Mouse (Mus musculus): ENCODE measurements around the gene Kdm1b. TPM values are rescaled to one million over a fixed set of nuclear protein-coding genes. Genes with fewer than 3 reads are reported as not detected.

The Kdm1b gene
- polyA plus RNA-seq, 1 experiment = 7.6 TPM

- TF ChIP-seq CTCF (IDR thresholded peaks at IDR 0.05; ENCODE audit: borderline replicate concordance, insufficient read depth, low read depth, low read length) (no peak), POLR2A (IDR thresholded peaks at IDR 0.05; ENCODE audit: borderline replicate concordance, insufficient read depth, low read length) (no peak)
- Histone ChIP-seq H3K4me1 (ENCODE audit: control insufficient read depth, insufficient read depth, low read length) (no peaks in the 10 kb centered on the region), H3K27ac (ENCODE audit: insufficient read depth, low read length) (no peak overlapping the region), H3K4me3 (replicated peaks; ENCODE audit: insufficient read depth, low read depth, low read length) (no peak overlapping the region), H3K27me3 (ENCODE audit: control insufficient read depth, insufficient read depth, low read length) (no peaks in the 10 kb centered on the region)
- DNase-seq = no peak
- 61% methylated on average over 4 of the region's 4 CpGs for WGBS
These were observed 85.8 kb downstream of the Kdm1b start for GRCm38 (mm10) chr13:47129090-47129489.

DNA sequence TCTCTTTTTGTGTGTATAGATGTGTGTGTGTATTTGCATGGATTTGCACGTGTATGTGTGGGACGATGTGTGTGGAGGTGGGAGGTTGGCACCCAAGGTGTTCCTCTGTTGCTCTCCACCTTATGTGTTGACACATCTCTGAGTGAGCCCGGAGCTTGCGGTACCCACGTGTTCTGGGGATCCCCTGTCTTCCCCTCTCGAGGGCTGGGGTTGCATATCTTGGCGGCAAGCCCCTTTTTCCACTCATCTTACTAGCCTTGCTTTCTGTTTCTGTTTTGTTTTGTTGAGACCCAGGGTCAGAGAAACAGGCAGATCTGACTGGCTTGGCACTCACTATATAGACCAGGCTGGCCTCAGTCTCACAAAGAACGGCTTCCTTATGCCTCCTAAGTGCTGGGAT is 89.8 kb downstream of the Kdm1b start:
- H3K27ac ChIP-seq (ENCODE audit: insufficient read depth, low read length) = no peak overlapping the region
- 82% methylated on average over 8 of the region's 8 CpGs for WGBS
- H3K27me3 ChIP-seq (ENCODE audit: control insufficient read depth, insufficient read depth, low read length) = no peaks in the 10 kb centered on the region
- H3K4me1 ChIP-seq (ENCODE audit: control insufficient read depth, insufficient read depth, low read length) = no peaks in the 10 kb centered on the region
- DNase-seq = no peak
- TF ChIP-seq POLR2A (IDR thresholded peaks at IDR 0.05; ENCODE audit: borderline replicate concordance, insufficient read depth, low read length) = no peak
- TF ChIP-seq CTCF (IDR thresholded peaks at IDR 0.05; ENCODE audit: borderline replicate concordance, insufficient read depth, low read depth, low read length) = no peak
- no peak overlapping the region for H3K4me3 ChIP-seq (replicated peaks; ENCODE audit: insufficient read depth, low read depth, low read length)

DNA sequence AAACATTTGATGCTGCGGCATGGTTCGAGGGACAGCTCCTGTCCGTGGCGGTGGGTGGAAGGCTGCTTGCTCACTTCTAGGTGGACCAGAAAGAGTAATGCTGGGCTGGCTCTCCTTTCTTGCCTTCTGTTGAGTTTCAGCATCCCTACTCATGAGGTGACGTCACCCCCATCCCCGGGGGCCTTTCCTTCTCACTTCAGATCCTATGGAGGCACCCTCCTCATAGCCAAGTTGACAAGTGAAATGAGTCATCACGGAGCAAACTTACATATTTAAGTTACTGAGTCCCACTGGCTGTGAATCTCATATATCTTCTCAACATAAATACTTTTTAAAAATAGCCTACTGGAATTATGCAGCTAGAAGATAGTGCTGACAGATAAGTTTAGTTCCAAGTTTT is 91.5 kb downstream of the Kdm1b start:
- Histone ChIP-seq H3K4me1 (ENCODE audit: control insufficient read depth, insufficient read depth, low read length) (no peaks in the 10 kb centered on the region), H3K27ac (ENCODE audit: insufficient read depth, low read length) (no peak overlapping the region), H3K27me3 (ENCODE audit: control insufficient read depth, insufficient read depth, low read length) (no peaks in the 10 kb centered on the region), H3K4me3 (replicated peaks; ENCODE audit: insufficient read depth, low read depth, low read length) (no peak overlapping the region)
- WGBS = 93% methylated on average over 7 of the region's 7 CpGs
- no peak for DNase-seq
- TF ChIP-seq POLR2A (IDR thresholded peaks at IDR 0.05; ENCODE audit: borderline replicate concordance, insufficient read depth, low read length) (no peak), CTCF (IDR thresholded peaks at IDR 0.05; ENCODE audit: borderline replicate concordance, insufficient read depth, low read depth, low read length) (no peak)

Other genes starting within 250 kb of the Kdm1b start
- gene Kif13a, start 113.6 kb upstream of the Kdm1b start, polyA plus RNA-seq (2012; rRNA removed) = 36.5 and 38.5 TPM in 2 replicates
- gene Nhlrc1, start 28.6 kb upstream of the Kdm1b start, polyA plus RNA-seq (2012; rRNA removed) = 13.5 TPM in 2 replicates
- gene Tpmt, start 1.2 kb downstream of the Kdm1b start, polyA plus RNA-seq (2012; rRNA removed) = 15.0 and 17.4 TPM in 2 replicates
- gene Dek, start 62.7 kb downstream of the Kdm1b start, polyA plus RNA-seq (2012; rRNA removed) = 44.3 and 48.6 TPM in 2 replicates
- 8.5 and 8.9 TPM in 2 replicates for gene Rnf144b, start 79.2 kb downstream of the Kdm1b start, polyA plus RNA-seq (2012; rRNA removed)